Mouse (Mus musculus): ENCODE data around the gene Olfr201.
"Not testable (repeated sequence)": the region's sequence is repeated elsewhere in the genome, so short reads cannot be mapped to it uniquely, and the experiment has no call there.

DNA sequence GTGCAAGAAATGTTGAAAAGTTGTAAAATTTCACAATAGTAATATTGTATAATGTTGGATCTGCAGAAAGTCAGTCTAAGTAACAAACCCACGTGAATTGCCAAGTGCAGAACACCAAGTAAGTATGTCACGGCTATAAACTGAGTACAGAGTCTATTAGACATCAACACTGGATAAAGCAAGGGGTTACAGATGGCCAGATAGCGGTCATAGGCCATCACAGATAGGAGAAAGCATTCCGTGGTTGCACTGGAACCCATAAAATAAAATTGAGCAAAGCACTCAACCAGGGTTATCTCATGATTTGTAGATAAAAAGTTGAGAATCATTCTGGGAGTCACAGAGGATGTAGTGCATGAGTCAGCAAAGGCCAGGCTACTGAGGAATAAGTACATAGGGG is 3.3 kb downstream of the Olfr201 start:
- TF ChIP-seq POLR2A, CTCF (IDR thresholded peaks at IDR 0.05; ENCODE audit: extremely low read depth, insufficient read depth, low read length): not testable (repeated sequence)
